Mouse (Mus musculus) megakaryocyte, embryonic 14.5 days (primary cell): Measurements from ENCODE around the gene Plk2.

Experiments
- FLI1 ChIP-seq: IDR thresholded peaks from 2 replicates; pipeline ENCODE4 v1.6.1; 2012; ENCODE audit warnings: low read length, inconsistent platforms, mixed read lengths
- GATA1 ChIP-seq: IDR thresholded peaks from 3 replicates; pipeline ENCODE4 v1.6.1; 2012; ENCODE audit warnings: mixed read lengths, low read length, inconsistent platforms, borderline replicate concordance

DNA sequence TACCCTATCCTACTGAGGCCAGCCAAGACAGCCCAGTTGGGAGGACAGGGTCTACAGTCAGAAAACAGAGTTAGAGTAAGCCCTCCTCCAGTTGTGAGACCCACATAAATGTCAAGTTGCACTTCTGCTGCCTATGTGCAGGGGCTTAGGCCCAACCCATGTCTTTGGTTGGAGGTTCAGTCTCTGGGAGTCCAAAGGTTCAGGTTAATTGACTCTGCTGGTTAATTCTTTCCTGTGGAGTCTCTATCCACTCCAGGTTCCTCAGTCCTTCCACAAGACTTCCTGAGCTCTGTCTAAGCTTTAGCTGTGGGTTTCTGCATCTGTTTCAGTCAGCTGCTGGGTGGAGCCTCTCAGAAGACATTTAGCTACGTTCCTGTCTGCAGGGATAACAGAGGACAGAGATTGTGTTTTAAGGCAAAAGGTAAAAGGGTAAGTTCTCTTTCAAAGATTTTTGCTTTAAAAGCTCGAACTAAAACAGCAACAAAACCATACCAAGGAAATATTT is 37.3 kb downstream of the Plk2 start:
- TF ChIP-seq GATA1 (no peak), FLI1 (no peak)
